Mouse (Mus musculus) embryonic facial prominence, embryonic 15.5 days (tissue): ENCODE results near the gene Mllt6. TPM values are rescaled to one million over a fixed set of nuclear protein-coding genes. Genes with fewer than 3 reads are reported as not detected.
"Not testable (repeated sequence)": the region's sequence is repeated elsewhere in the genome, so short reads cannot be mapped to it uniquely, and the experiment has no call there.

Experiments
- ATAC-seq: fragments of 200-750 bp; cut with Nextera tagmentation; 2 replicates; pipeline ENCODE4 v1.8.0; 2017; ENCODE audit warnings: low read depth, moderate TSS enrichment; ENCODE audit not compliant: insufficient number of reproducible peaks, low FRiP score, low TSS enrichment
- H3K27ac ChIP-seq: fragments of 300-500 bp; sonication (generic); replicated peaks from 2 replicates; pipeline ENCODE4 v1.5.1; 2015; ENCODE audit warnings: mild to moderate bottlenecking, inconsistent platforms
- H3K27me3 ChIP-seq: fragments of 300-500 bp; sonication (generic); 2 replicates; pipeline ENCODE4 v1.6.1; 2015; ENCODE audit warnings: inconsistent platforms
- H3K36me3 ChIP-seq: fragments of 300-500 bp; sonication (generic); 2 replicates; pipeline ENCODE4 v1.6.1; 2015; ENCODE audit warnings: mild to moderate bottlenecking, inconsistent platforms
- H3K4me1 ChIP-seq: fragments of 300-500 bp; sonication (generic); 2 replicates; pipeline ENCODE4 v1.6.1; 2015; ENCODE audit warnings: inconsistent platforms
- H3K4me2 ChIP-seq: fragments of 300-500 bp; sonication (generic); replicated peaks from 2 replicates; pipeline ENCODE4 v1.6.1; 2015; ENCODE audit warnings: mild to moderate bottlenecking, inconsistent platforms
- H3K4me3 ChIP-seq: fragments of 300-500 bp; sonication (generic); replicated peaks from 2 replicates; pipeline ENCODE4 v1.5.1; 2015; ENCODE audit warnings: mild to moderate bottlenecking, inconsistent platforms
- H3K9ac ChIP-seq: fragments of 300-500 bp; sonication (generic); 2 replicates; pipeline ENCODE4 v1.6.1; 2015; ENCODE audit warnings: inconsistent platforms
- H3K9me3 ChIP-seq: fragments of 300-500 bp; sonication (generic); replicated peaks from 2 replicates; pipeline ENCODE4 v1.6.1; 2016; ENCODE audit warnings: inconsistent platforms
- WGBS: fragments of 180-500 bp; shearing (Covaris S2); methylation state at CpG from one replicate; pipeline ENCODE4 v1.1.7; 2015; 5-methylcytosine and 5-hydroxymethylcytosine counted together
- polyA plus RNA-seq: library from polyadenylated mRNA; unstranded; fragments of >200 nt; fragmentation: Nextera tagmentation; extraction: Ambion mirVana; gene quantifications from 2 replicates; pipeline ENCODE4 v1.2.1, GENCODE M21; 2015

The Mllt6 gene
- polyA plus RNA-seq, 1 experiment from 2014 or later, result 2.6 TPM

GRCm38 (mm10) chr11:97628568-97629518 is 34.4 kb upstream of the Mllt6 start:
- under 1% methylated on average over 96 of the region's 106 CpGs for WGBS
- no peak for ATAC-seq
- no peak overlapping the region for H3K27ac ChIP-seq
- no peaks in the 10 kb centered on the region for H3K36me3 ChIP-seq
- H3K4me3 ChIP-seq, result peak overlapping the region; percentile 71
- peaks cover 39% of the 10 kb centered on the region for H3K4me1 ChIP-seq
- no peaks in the 10 kb centered on the region for H3K9me3 ChIP-seq
- H3K4me2 ChIP-seq, result peak overlapping the region; percentile 96
- H3K9ac ChIP-seq, result peak overlapping the region; percentile 63
- H3K27me3 ChIP-seq, result peaks cover 78% of the 10 kb centered on the region

GRCm38 (mm10) chr11:97629576-97629975 is 33.6 kb upstream of the Mllt6 start, which contains the start of gene Epop:
Gene Epop, minus strand, starts transcription at chr11:97629702.
- H3K4me1 ChIP-seq, result peaks cover 39% of the 10 kb centered on the region
- peaks cover 71% of the 10 kb centered on the region for H3K27me3 ChIP-seq
- no peaks in the 10 kb centered on the region for H3K36me3 ChIP-seq
- under 1% methylated on average over 46 of the region's 47 CpGs for WGBS
- H3K9me3 ChIP-seq, result no peaks in the 10 kb centered on the region
- peak within 1 kb of the TSS; percentile 63 for H3K9ac ChIP-seq
- ATAC-seq, result peak; percentile 90
- H3K4me2 ChIP-seq, result peak within 1 kb of the TSS; percentile 96
- no peak within 1 kb of the TSS for H3K27ac ChIP-seq
- H3K4me3 ChIP-seq, result peak within 1 kb of the TSS; percentile 71

GRCm38 (mm10) chr11:97631046-97631445 is 32.2 kb upstream of the Mllt6 start:
- 18% methylated on average over 2 of the region's 2 CpGs for WGBS
- Histone ChIP-seq H3K4me1 (peaks cover 39% of the 10 kb centered on the region), H3K27ac (no peak overlapping the region), H3K36me3 (no peaks in the 10 kb centered on the region), H3K9me3 (no peaks in the 10 kb centered on the region), H3K4me2 (no peak overlapping the region), H3K9ac (no peak overlapping the region), H3K27me3 (peaks cover 56% of the 10 kb centered on the region), H3K4me3 (no peak overlapping the region)
- no peak for ATAC-seq

- Histone ChIP-seq H3K4me1 (peaks cover 36% of the 10 kb centered on the region), H3K9ac (no peak overlapping the region), H3K4me2 (no peak overlapping the region), H3K9me3 (no peaks in the 10 kb centered on the region), H3K36me3 (no peaks in the 10 kb centered on the region), H3K27me3 (peaks cover 52% of the 10 kb centered on the region), H3K27ac (no peak overlapping the region), H3K4me3 (no peak overlapping the region)
- 14% methylated on average over 5 of the region's 5 CpGs for whole genome bisulfite sequencing
- ATAC-seq, result no peak
These were observed 31.7 kb upstream of the Mllt6 start for GRCm38 (mm10) chr11:97631500-97631899.

GRCm38 (mm10) chr11:97631938-97632337 is 31.3 kb upstream of the Mllt6 start:
- ATAC-seq, result no peak
- 3% methylated on average over 12 of the region's 12 CpGs for WGBS
- no peak overlapping the region for H3K9ac ChIP-seq
- H3K4me2 ChIP-seq, result no peak overlapping the region
- H3K27me3 ChIP-seq, result peaks cover 47% of the 10 kb centered on the region
- H3K36me3 ChIP-seq, result no peaks in the 10 kb centered on the region
- no peak overlapping the region for H3K27ac ChIP-seq
- H3K4me1 ChIP-seq, result peaks cover 33% of the 10 kb centered on the region
- H3K4me3 ChIP-seq, result no peak overlapping the region
- H3K9me3 ChIP-seq, result no peaks in the 10 kb centered on the region

- WGBS, result 81% methylated on average over 4 of the region's 4 CpGs
- Histone ChIP-seq H3K4me1 (peaks cover 29% of the 10 kb centered on the region), H3K27me3 (peaks cover 43% of the 10 kb centered on the region)
- H3K9me3 ChIP-seq, ATAC-seq, H3K4me3 ChIP-seq, H3K9ac ChIP-seq, H3K36me3 ChIP-seq, H3K27ac ChIP-seq, H3K4me2 ChIP-seq: not testable (repeated sequence)
These were observed 30.8 kb upstream of the Mllt6 start for GRCm38 (mm10) chr11:97632440-97632839.

GRCm38 (mm10) chr11:97635468-97636019 is 27.7 kb upstream of the Mllt6 start:
- peaks cover 13% of the 10 kb centered on the region for H3K27me3 ChIP-seq
- H3K9ac ChIP-seq, result no peak overlapping the region
- no peak overlapping the region for H3K4me3 ChIP-seq
- H3K4me2 ChIP-seq, result no peak overlapping the region
- 80% methylated on average over 11 of the region's 11 CpGs for WGBS
- no peaks in the 10 kb centered on the region for H3K4me1 ChIP-seq
- no peak for ATAC-seq
- no peaks in the 10 kb centered on the region for H3K9me3 ChIP-seq
- no peaks in the 10 kb centered on the region for H3K36me3 ChIP-seq
- no peak overlapping the region for H3K27ac ChIP-seq

- Histone ChIP-seq H3K27me3 (no peaks in the 10 kb centered on the region), H3K4me2 (no peak overlapping the region), H3K4me1 (no peaks in the 10 kb centered on the region), H3K9ac (no peak overlapping the region), H3K27ac (no peak overlapping the region), H3K9me3 (no peaks in the 10 kb centered on the region), H3K36me3 (no peaks in the 10 kb centered on the region), H3K4me3 (no peak overlapping the region)
- WGBS, result 51% methylated on average over 8 of the region's 8 CpGs
- no peak for ATAC-seq
These were observed 21.5 kb upstream of the Mllt6 start for GRCm38 (mm10) chr11:97641668-97642067.

GRCm38 (mm10) chr11:97642746-97643145 is 20.5 kb upstream of the Mllt6 start:
- Histone ChIP-seq H3K4me1 (no peaks in the 10 kb centered on the region), H3K4me2 (no peak overlapping the region), H3K9me3 (no peaks in the 10 kb centered on the region), H3K36me3 (no peaks in the 10 kb centered on the region), H3K27ac (no peak overlapping the region), H3K4me3 (no peak overlapping the region), H3K27me3 (no peaks in the 10 kb centered on the region), H3K9ac (no peak overlapping the region)
- no peak for ATAC-seq
- WGBS, result 47% methylated on average over 2 of the region's 2 CpGs

GRCm38 (mm10) chr11:97643380-97644055 is 19.7 kb upstream of the Mllt6 start:
- WGBS, result 79% methylated on average over 8 of the region's 8 CpGs
- Histone ChIP-seq H3K9ac (no peak overlapping the region), H3K27ac (no peak overlapping the region), H3K4me1 (no peaks in the 10 kb centered on the region), H3K36me3 (no peaks in the 10 kb centered on the region), H3K4me3 (no peak overlapping the region), H3K9me3 (no peaks in the 10 kb centered on the region), H3K27me3 (no peaks in the 10 kb centered on the region), H3K4me2 (no peak overlapping the region)
- ATAC-seq, result no peak

- H3K27ac ChIP-seq, result no peak overlapping the region
- H3K9me3 ChIP-seq, result no peaks in the 10 kb centered on the region
- H3K9ac ChIP-seq, result no peak overlapping the region
- WGBS, result 5% methylated on average over 6 of the region's 6 CpGs
- H3K4me1 ChIP-seq, result no peaks in the 10 kb centered on the region
- no peaks in the 10 kb centered on the region for H3K36me3 ChIP-seq
- H3K4me3 ChIP-seq, result no peak overlapping the region
- H3K27me3 ChIP-seq, result no peaks in the 10 kb centered on the region
- ATAC-seq, result no peak
- no peak overlapping the region for H3K4me2 ChIP-seq
These were observed 18.4 kb upstream of the Mllt6 start for GRCm38 (mm10) chr11:97644834-97645233.
